Mouse (Mus musculus) hindbrain, embryonic 15.5 days (tissue): ENCODE results near the gene Foxo1. TPM values are rescaled to one million over a fixed set of nuclear protein-coding genes. Genes with fewer than 3 reads are reported as not detected.

Experiments
- ATAC-seq: fragments of 200-750 bp; cut with Nextera tagmentation; 2 replicates; pipeline ENCODE4 v1.8.0; 2017; ENCODE audit warnings: low read depth, moderate number of reproducible peaks, moderate TSS enrichment; ENCODE audit not compliant: low FRiP score
- H3K27ac ChIP-seq: fragments of 300-500 bp; sonication (generic); replicated peaks from 2 replicates; pipeline ENCODE4 v1.5.1; 2015; ENCODE audit warnings: mild to moderate bottlenecking, inconsistent platforms
- H3K27me3 ChIP-seq: fragments of 300-500 bp; sonication (generic); 2 replicates; pipeline ENCODE4 v1.6.1; 2015; ENCODE audit warnings: control low read depth, inconsistent platforms
- H3K36me3 ChIP-seq: fragments of 300-500 bp; sonication (generic); 2 replicates; pipeline ENCODE4 v1.6.1; 2015; ENCODE audit warnings: control low read depth, inconsistent platforms
- H3K4me1 ChIP-seq: fragments of 300-500 bp; sonication (generic); replicated peaks from 2 replicates; pipeline ENCODE4 v1.6.1; 2015; ENCODE audit warnings: control low read depth, inconsistent platforms
- H3K4me2 ChIP-seq: fragments of 300-500 bp; sonication (generic); 2 replicates; pipeline ENCODE4 v1.6.1; 2015; ENCODE audit warnings: moderate library complexity, mild to moderate bottlenecking, inconsistent platforms
- H3K4me3 ChIP-seq: fragments of 300-500 bp; sonication (generic); 2 replicates; pipeline ENCODE4 v1.5.1; 2015; ENCODE audit warnings: mild to moderate bottlenecking, inconsistent platforms
- H3K9ac ChIP-seq: fragments of 300-500 bp; sonication (generic); 2 replicates; pipeline ENCODE4 v1.6.1; 2015; ENCODE audit warnings: inconsistent platforms
- H3K9me3 ChIP-seq: fragments of 300-500 bp; sonication (generic); 2 replicates; pipeline ENCODE4 v1.6.1; 2016; ENCODE audit warnings: control low read depth, inconsistent platforms
- WGBS: fragments of 180-500 bp; shearing (Covaris S2); methylation state at CpG from one replicate; pipeline ENCODE4 v1.1.7; 2015; 5-methylcytosine and 5-hydroxymethylcytosine counted together
- polyA plus RNA-seq: library from polyadenylated mRNA; unstranded; fragments of >200 nt; fragmentation: Nextera tagmentation; extraction: Ambion mirVana; gene quantifications from 2 replicates; pipeline ENCODE4 v1.2.1, GENCODE M21; 2015

Gene Foxo1
- polyA plus RNA-seq, 1 experiment from 2014 or later = 3.4 TPM

DNA sequence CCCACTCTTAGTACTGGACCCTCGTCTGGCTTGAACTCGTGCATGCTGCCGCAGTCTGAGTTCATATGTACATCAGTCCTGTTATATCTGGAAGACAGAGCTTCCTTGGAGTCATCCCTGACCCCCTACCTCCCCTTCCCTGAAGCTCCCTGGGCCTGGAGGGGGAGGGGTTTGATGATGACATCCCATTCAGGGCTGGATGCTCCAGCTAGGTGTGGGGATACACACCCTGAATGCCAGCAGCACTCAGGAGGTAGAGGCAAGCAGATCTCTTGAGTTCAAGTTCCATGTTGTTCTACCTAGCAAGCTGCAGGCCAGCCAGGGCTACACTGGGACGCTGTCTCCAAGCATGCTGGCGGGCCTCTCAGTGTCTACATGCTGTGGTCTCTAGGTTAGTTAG, 56.9 kb downstream of the Foxo1 start:
- H3K4me2 ChIP-seq = no peak overlapping the region
- ATAC-seq = no peak
- H3K4me1 ChIP-seq = peaks cover 8% of the 10 kb centered on the region; the same call in 1 of the 2 replicates
- H3K9me3 ChIP-seq = no peaks in the 10 kb centered on the region
- H3K4me3 ChIP-seq = no peak overlapping the region
- no peaks in the 10 kb centered on the region for H3K36me3 ChIP-seq
- H3K27me3 ChIP-seq = no peaks in the 10 kb centered on the region
- H3K27ac ChIP-seq = no peak overlapping the region
- H3K9ac ChIP-seq = no peak overlapping the region
- 95% methylated on average over 5 of the region's 5 CpGs for WGBS

DNA sequence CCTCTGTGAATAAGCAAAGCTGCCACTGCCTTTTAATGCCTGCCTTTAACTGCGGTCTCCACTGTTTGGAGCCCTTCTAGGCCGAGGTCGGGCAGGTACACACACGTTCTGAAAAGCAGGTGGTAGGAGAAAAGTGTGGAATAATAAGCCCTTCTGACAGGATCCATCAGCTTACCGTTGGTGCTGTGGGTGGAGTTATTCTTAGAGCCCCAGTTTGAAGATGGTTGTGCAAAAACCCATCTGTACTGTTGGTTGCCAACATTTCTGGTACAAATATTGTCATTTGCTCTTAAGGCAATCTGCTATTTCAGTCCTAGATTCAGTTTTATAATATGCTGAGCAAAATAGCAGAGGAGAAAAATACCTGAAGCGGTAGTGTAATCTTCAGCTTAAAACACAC, 58.6 kb downstream of the Foxo1 start:
- Histone ChIP-seq H3K27me3 (no peaks in the 10 kb centered on the region), H3K4me2 (no peak overlapping the region), H3K4me3 (no peak overlapping the region), H3K9me3 (no peaks in the 10 kb centered on the region), H3K36me3 (no peaks in the 10 kb centered on the region), H3K27ac (no peak overlapping the region), H3K9ac (no peak overlapping the region), H3K4me1 (peaks cover 8% of the 10 kb centered on the region; the same call in 1 of the 2 replicates)
- WGBS = 87% methylated on average over 6 of the region's 6 CpGs
- ATAC-seq = no peak

DNA sequence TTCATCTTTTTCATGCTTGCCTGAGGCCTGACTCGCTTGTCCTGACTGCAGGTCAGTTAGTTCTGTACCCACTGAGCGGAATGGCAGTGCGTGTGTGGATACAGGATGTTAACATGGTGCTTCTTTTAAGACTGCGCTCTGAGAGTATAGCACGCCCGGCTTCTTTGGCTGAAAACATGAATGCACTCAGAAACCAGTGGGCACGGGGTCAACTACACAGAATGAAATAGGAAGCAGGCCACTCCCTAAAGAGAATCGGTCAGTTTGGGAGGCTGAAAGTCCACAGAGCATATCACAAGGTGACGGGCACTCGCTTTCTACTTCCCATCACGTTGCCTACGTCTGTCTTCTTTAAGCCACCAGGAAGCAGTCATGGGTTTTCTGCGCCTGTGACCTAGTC, 59.0 kb downstream of the Foxo1 start:
- Histone ChIP-seq H3K4me3 (no peak overlapping the region), H3K27ac (no peak overlapping the region), H3K4me2 (no peak overlapping the region), H3K4me1 (peaks cover 8% of the 10 kb centered on the region; the same call in 1 of the 2 replicates), H3K36me3 (no peaks in the 10 kb centered on the region), H3K9me3 (no peaks in the 10 kb centered on the region), H3K9ac (no peak overlapping the region), H3K27me3 (no peaks in the 10 kb centered on the region)
- WGBS = 85% methylated on average over 13 of the region's 13 CpGs
- no peak for ATAC-seq

DNA sequence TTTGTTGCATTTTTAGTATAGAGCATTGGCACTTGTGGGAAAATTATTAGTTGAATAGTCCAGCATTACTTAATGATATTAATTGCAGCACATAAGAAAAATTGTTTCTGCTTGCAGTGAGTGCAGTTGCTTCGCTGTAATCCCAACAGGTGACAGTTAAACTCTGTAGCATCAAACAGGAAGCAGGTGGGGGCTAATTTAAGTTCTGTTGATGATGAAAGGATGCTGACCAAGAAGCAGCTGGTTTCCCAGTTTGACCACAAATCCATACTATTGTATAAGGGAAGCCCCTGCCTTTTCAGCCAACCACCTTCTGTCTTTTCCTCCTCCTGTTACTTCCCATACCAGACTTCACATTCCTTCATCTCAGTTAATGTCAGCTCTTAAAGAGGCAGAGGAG, 63.6 kb downstream of the Foxo1 start:
- no peak overlapping the region for H3K9ac ChIP-seq
- no peak overlapping the region for H3K4me2 ChIP-seq
- H3K36me3 ChIP-seq = no peaks in the 10 kb centered on the region
- no peaks in the 10 kb centered on the region for H3K9me3 ChIP-seq
- no peaks in the 10 kb centered on the region for H3K27me3 ChIP-seq
- no peak overlapping the region for H3K4me3 ChIP-seq
- H3K27ac ChIP-seq = no peak overlapping the region
- WGBS = 88% methylated on average over 1 of the region's 1 CpGs
- H3K4me1 ChIP-seq = no peaks in the 10 kb centered on the region
- no peak for ATAC-seq

DNA sequence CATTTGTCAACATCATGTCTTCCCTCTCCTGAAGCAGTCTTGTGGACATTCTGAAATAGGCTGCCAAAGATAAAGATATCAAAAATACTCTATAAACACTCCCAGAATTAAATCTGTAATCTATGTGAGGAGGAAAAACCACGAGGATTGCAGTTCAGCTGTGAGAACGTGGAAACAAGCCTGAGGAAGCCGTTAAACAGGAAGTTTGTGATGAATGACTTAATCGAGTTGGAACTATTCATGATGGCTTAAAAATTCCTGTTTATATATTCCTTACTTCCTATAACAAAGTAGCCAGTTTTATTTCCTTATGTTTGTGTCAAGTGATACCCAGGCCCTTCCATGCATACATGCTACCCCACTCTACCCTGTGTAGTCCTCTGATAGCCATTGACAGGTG, 70.6 kb downstream of the Foxo1 start:
- Histone ChIP-seq H3K4me3 (no peak overlapping the region), H3K4me2 (no peak overlapping the region), H3K9me3 (no peaks in the 10 kb centered on the region), H3K9ac (no peak overlapping the region), H3K36me3 (no peaks in the 10 kb centered on the region), H3K27me3 (no peaks in the 10 kb centered on the region), H3K4me1 (peaks cover 11% of the 10 kb centered on the region), H3K27ac (no peak overlapping the region)
- WGBS = 87% methylated on average over 4 of the region's 4 CpGs
- ATAC-seq = no peak

DNA sequence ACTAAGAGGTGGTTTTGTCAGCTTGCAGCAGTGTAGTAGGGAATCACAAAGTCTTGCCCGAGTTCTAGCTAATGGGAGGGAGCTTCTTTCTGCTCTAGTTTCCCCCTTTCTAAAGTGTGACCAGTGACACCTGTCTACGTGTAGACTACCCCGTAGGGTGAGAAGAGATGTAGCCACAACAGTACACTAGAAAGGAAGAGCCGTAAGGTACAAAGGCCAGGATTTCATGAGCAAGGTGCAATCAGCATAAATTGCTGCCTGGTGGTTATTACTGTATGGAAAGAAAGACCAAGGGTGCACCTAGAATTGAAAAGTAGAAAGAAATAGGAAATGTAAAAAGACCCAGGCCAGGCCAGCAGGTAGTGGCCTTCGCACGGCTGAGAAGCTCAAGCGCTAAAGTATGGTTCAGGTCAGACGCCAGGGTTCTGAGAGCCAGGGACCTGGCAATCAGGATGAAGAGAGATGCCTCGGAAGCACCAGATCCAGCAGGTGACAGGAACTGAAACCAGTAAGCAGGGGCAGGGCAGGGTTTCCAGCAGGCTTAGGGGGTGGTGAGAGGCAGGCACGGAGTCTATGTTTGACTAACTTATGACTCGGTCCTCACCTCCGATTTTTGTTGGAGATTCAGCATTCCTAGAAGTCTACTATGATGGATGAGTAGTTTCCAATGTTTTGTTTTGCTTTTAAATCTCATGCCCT, 72.3 kb downstream of the Foxo1 start:
- ATAC-seq = no peak
- 91% methylated on average over 12 of the region's 12 CpGs for WGBS
- H3K9me3 ChIP-seq = no peaks in the 10 kb centered on the region
- H3K4me1 ChIP-seq = peaks cover 11% of the 10 kb centered on the region
- H3K9ac ChIP-seq = no peak overlapping the region
- no peaks in the 10 kb centered on the region for H3K27me3 ChIP-seq
- no peak overlapping the region for H3K27ac ChIP-seq
- no peaks in the 10 kb centered on the region for H3K36me3 ChIP-seq
- H3K4me2 ChIP-seq = no peak overlapping the region
- no peak overlapping the region for H3K4me3 ChIP-seq

DNA sequence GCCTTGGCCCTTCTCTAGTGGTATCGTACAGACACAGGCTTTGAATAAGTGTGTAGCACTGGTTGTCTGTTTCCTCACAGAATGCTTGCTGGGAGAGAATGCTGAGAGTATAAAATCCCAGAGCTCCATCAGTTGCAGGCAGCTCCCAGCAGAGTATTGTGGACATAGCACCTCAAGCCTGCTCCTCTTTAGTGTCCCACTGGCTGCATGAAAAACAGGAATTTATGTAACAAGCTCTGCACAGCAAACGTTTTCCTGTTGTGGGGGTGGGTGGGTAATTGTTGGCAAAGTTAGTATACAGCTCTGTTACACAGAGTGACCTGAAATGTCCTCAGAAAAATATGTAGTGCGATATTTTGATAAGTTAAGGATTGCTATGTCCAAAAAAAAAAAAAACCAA, 74.1 kb downstream of the Foxo1 start:
- Histone ChIP-seq H3K9ac (no peak overlapping the region), H3K4me3 (no peak overlapping the region), H3K9me3 (no peaks in the 10 kb centered on the region), H3K27me3 (no peaks in the 10 kb centered on the region), H3K27ac (no peak overlapping the region), H3K4me1 (peaks cover 11% of the 10 kb centered on the region), H3K36me3 (no peaks in the 10 kb centered on the region), H3K4me2 (no peak overlapping the region)
- 66% methylated on average over 3 of the region's 3 CpGs for WGBS
- no peak for ATAC-seq

DNA sequence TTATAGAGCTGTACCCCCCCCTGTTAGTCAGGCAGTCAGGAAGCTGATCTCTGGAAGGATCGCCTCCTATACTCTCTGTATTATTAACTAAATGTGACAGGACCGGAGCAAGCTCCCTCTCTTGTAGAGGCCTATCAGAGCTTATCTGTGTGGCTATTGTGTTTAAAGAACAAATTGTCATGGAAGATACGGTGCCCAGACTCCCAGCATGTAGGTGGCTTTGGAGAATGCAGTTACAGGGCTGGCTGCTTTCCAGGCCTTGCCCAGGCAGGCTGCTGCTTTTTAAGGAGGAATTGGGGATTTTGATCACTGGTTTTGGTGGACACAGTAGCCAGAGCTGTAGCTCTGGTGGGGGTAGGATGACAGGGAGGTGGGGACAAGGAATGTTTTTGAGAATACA, 74.7 kb downstream of the Foxo1 start:
- H3K9ac ChIP-seq = no peak overlapping the region
- peaks cover 11% of the 10 kb centered on the region for H3K4me1 ChIP-seq
- no peak for ATAC-seq
- no peaks in the 10 kb centered on the region for H3K9me3 ChIP-seq
- no peaks in the 10 kb centered on the region for H3K27me3 ChIP-seq
- no peak overlapping the region for H3K4me3 ChIP-seq
- no peaks in the 10 kb centered on the region for H3K36me3 ChIP-seq
- WGBS = 23% methylated on average over 3 of the region's 3 CpGs
- no peak overlapping the region for H3K4me2 ChIP-seq
- no peak overlapping the region for H3K27ac ChIP-seq

DNA sequence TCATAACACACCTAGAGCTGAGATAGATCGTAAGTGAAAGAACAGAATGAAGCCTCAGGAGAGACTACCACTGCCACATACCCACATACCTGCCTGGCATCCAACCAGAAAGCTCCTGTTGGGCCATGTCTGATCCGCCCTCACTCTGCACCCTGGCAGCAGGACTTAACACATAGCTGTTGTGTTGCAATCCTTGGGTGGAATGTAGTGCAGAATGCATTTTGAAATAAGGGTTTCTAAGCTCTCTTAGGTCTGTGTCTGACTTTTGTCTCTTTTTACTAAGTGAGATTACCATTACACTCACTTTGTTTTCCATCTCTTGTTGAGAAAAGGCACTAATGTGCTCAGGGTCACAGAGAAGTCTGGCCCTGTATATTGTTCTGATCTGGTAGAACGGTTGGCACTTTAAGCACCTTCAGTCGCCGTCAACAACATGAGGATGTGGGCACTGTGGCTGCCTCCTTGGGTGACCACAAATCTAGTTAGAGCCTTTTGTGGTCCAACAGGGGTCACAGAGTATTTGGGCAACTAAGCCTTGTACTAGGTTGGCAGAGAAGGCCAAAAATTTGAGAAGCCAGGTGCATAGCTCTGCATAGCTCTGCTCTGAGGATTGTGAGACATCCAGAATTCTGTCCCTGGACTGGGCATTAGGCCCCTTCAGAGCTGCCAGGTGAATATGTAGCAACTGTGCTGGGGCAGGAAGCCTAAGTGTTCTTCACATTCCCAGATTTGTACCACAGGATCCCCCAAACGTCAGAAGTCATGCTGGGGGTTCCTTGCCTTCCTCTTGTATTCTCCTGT, 75.3 kb downstream of the Foxo1 start:
- 81% methylated on average over 6 of the region's 6 CpGs for WGBS

DNA sequence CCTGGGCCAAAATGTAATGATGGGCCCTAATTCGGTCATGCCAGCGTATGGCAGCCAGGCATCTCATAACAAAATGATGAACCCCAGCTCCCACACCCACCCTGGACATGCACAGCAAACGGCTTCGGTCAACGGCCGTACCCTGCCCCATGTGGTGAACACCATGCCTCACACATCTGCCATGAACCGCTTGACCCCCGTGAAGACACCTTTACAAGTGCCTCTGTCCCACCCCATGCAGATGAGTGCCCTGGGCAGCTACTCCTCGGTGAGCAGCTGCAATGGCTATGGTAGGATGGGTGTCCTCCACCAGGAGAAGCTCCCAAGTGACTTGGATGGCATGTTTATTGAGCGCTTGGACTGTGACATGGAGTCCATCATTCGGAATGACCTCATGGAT, 77.7 kb downstream of the Foxo1 start:
- Histone ChIP-seq H3K4me3 (no peak overlapping the region), H3K27me3 (no peaks in the 10 kb centered on the region), H3K27ac (no peak overlapping the region), H3K36me3 (no peaks in the 10 kb centered on the region), H3K4me1 (peaks cover 11% of the 10 kb centered on the region), H3K9me3 (no peaks in the 10 kb centered on the region), H3K4me2 (no peak overlapping the region), H3K9ac (no peak overlapping the region)
- 98% methylated on average over 11 of the region's 11 CpGs for WGBS
- no peak for ATAC-seq

More for the DNA sequence above, 75.3 kb downstream of the Foxo1 start:
- H3K36me3 ChIP-seq = no peaks in the 10 kb centered on the region
- H3K4me3 ChIP-seq = no peak overlapping the region
- no peak overlapping the region for H3K27ac ChIP-seq
- H3K4me2 ChIP-seq = no peak overlapping the region
- H3K27me3 ChIP-seq = no peaks in the 10 kb centered on the region
- peaks cover 11% of the 10 kb centered on the region for H3K4me1 ChIP-seq
- ATAC-seq = no peak
- no peaks in the 10 kb centered on the region for H3K9me3 ChIP-seq
- H3K9ac ChIP-seq = no peak overlapping the region

DNA sequence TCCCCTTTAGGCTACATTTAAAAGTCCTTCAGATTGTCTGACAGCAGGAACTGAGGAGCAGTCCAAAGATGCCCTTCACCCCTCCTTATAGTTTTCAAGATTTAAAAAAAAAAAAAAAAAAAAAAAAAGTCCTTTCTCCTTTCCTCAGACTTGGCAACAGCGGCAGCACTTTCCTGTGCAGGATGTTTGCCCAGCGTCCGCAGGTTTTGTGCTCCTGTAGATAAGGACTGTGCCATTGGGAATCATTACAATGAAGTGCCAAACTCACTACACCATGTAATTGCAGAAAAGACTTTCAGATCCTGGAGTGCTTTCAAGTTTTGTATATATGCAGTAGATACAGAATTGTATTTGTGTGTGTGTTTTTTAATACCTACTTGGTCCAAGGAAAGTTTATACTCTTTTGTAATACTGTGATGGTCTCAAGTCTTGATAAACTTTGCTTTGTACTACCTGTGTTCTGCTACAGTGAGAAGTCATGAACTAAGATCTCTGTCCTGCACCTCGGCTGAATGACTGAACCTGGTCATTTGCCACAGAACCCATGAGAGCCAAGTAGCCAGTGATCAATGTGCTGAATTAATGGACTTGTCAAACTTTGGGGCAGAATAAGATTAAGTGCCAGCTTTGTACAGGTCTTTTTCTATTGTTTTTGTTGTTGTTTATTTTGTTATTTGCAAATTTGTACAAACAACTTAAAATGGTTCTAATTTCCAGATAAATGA, 79.0 kb downstream of the Foxo1 start:
- H3K27ac ChIP-seq = no peak overlapping the region
- H3K9me3 ChIP-seq = no peaks in the 10 kb centered on the region
- 63% methylated on average over 4 of the region's 4 CpGs for WGBS
- H3K4me3 ChIP-seq = no peak overlapping the region
- H3K36me3 ChIP-seq = no peaks in the 10 kb centered on the region
- H3K9ac ChIP-seq = no peak overlapping the region
- H3K4me2 ChIP-seq = no peak overlapping the region
- H3K27me3 ChIP-seq = no peaks in the 10 kb centered on the region
- ATAC-seq = no peak
- H3K4me1 ChIP-seq = peaks cover 11% of the 10 kb centered on the region

DNA sequence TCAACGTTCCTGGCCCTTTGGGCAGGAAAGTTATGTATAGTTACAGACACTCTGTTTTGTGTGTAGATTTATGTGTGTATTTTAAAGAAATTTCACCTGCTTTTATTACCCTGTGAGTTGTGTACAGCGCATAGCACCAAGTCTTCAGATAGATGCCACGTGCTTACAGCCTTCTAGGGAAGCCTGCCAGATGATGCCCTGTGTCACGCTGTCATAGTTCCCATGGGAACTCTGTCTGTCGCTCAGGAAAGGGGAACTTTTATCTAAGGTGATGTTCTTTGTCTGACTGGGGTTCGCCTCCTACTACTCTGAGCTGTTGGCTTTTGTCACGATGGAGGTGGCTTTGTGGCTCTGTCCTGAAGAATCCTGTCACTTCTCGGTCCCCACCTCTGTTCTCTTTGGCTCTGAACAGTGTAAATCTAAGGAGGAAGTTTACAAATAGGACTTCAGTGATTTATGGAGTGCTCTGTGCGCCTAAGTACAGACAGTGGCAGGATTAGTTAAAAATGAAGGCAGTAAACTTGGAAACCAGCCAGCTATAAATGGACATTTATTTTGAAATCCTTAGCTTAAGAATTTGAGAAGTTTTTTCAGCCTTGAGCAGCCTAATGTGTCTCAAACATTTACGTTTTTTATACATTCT, 80.0 kb downstream of the Foxo1 start:
- H3K4me3 ChIP-seq = no peak overlapping the region
- 45% methylated on average over 10 of the region's 10 CpGs for WGBS
- H3K9me3 ChIP-seq = no peaks in the 10 kb centered on the region
- H3K4me1 ChIP-seq = peaks cover 2% of the 10 kb centered on the region
- no peak overlapping the region for H3K4me2 ChIP-seq
- H3K27me3 ChIP-seq = no peaks in the 10 kb centered on the region
- no peaks in the 10 kb centered on the region for H3K36me3 ChIP-seq
- ATAC-seq = no peak
- H3K27ac ChIP-seq = no peak overlapping the region
- H3K9ac ChIP-seq = no peak overlapping the region
